Mouse (Mus musculus) heart, embryonic 14.5 days (tissue): ENCODE measurements around the gene Agpat3. TPM values are rescaled to one million over a fixed set of nuclear protein-coding genes. Genes with fewer than 3 reads are reported as not detected.

ENCODE experiments used
- ATAC-seq: fragments of 200-750 bp; cut with Nextera tagmentation; 2 replicates; pipeline ENCODE4 v1.8.0; 2017; ENCODE audit warnings: low read depth, moderate TSS enrichment; ENCODE audit not compliant: insufficient number of reproducible peaks, insufficient read depth, low FRiP score
- H3K27ac ChIP-seq, 2 experiments: fragments of 200-500 bp in 1 of 2; fragments of 300-500 bp in 1 of 2; sonication (generic) in 1 of 2; replicated peaks in 1 of 2; 2 replicates each; pipeline ENCODE4 v1.5.1; 2012 to 2014; ENCODE audit warnings: low read depth in 2 of 2, low read length in 2 of 2, control low read depth in 1 of 2, mild to moderate bottlenecking in 1 of 2, mixed read lengths in 1 of 2; ENCODE audit not compliant: control insufficient read depth in 1 of 2, insufficient read depth in 1 of 2
- H3K27me3 ChIP-seq: fragments of 300-500 bp; sonication (generic); 2 replicates; pipeline ENCODE4 v1.6.1; 2014; ENCODE audit warnings: mild to moderate bottlenecking, low read length, control low read depth; ENCODE audit not compliant: control insufficient read depth, insufficient read depth
- H3K36me3 ChIP-seq: fragments of 300-500 bp; sonication (generic); 2 replicates; pipeline ENCODE4 v1.6.1; 2014; ENCODE audit warnings: mild to moderate bottlenecking, control low read depth, low read length, mixed read lengths; ENCODE audit not compliant: control insufficient read depth, insufficient read depth
- H3K4me1 ChIP-seq, 2 experiments: fragments of 200-500 bp in 1 of 2; fragments of 300-500 bp in 1 of 2; sonication (generic) in 1 of 2; 2 replicates each; pipeline ENCODE4 v1.6.1; 2012 to 2014; ENCODE audit warnings: low read length in 2 of 2, control low read depth in 1 of 2, mixed read lengths in 1 of 2; ENCODE audit not compliant: control insufficient read depth in 2 of 2, insufficient read depth in 2 of 2
- H3K4me2 ChIP-seq: fragments of 300-500 bp; sonication (generic); 2 replicates; pipeline ENCODE4 v1.6.1; 2014; ENCODE audit warnings: mild to moderate bottlenecking, low read length
- H3K4me3 ChIP-seq, 2 experiments: fragments of 200-500 bp in 1 of 2; fragments of 300-500 bp in 1 of 2; sonication (generic) in 1 of 2; 2 replicates each; pipeline ENCODE4 v1.5.1; 2012 to 2014; ENCODE audit warnings: low read length in 2 of 2, mild to moderate bottlenecking in 2 of 2, control low read depth in 1 of 2, low read depth in 1 of 2, moderate library complexity in 1 of 2; ENCODE audit not compliant: control insufficient read depth in 1 of 2, insufficient read depth in 1 of 2
- H3K9ac ChIP-seq: fragments of 300-500 bp; sonication (generic); 2 replicates; pipeline ENCODE4 v1.6.1; 2014; ENCODE audit warnings: mild to moderate bottlenecking, low read length
- H3K9me3 ChIP-seq: fragments of 300-500 bp; sonication (generic); 2 replicates; pipeline ENCODE4 v1.6.1; 2016; ENCODE audit warnings: low read length, control low read depth; ENCODE audit not compliant: control insufficient read depth
- WGBS: fragments of 180-500 bp; shearing (Covaris S2); extraction: QIAGEN DNeasy Blood & Tissue Kit; methylation state at CpG from one replicate; pipeline ENCODE4 v1.1.7; 2014; 5-methylcytosine and 5-hydroxymethylcytosine counted together
- polyA plus RNA-seq: library from polyadenylated mRNA; unstranded; fragments of >200 nt; fragmentation: Nextera tagmentation; extraction: Ambion mirVana; gene quantifications from 2 replicates; pipeline ENCODE4 v1.2.1, GENCODE M21; 2014

Agpat3 gene
- polyA plus RNA-seq, 1 experiment from 2014 or later: 66.0 TPM

DNA sequence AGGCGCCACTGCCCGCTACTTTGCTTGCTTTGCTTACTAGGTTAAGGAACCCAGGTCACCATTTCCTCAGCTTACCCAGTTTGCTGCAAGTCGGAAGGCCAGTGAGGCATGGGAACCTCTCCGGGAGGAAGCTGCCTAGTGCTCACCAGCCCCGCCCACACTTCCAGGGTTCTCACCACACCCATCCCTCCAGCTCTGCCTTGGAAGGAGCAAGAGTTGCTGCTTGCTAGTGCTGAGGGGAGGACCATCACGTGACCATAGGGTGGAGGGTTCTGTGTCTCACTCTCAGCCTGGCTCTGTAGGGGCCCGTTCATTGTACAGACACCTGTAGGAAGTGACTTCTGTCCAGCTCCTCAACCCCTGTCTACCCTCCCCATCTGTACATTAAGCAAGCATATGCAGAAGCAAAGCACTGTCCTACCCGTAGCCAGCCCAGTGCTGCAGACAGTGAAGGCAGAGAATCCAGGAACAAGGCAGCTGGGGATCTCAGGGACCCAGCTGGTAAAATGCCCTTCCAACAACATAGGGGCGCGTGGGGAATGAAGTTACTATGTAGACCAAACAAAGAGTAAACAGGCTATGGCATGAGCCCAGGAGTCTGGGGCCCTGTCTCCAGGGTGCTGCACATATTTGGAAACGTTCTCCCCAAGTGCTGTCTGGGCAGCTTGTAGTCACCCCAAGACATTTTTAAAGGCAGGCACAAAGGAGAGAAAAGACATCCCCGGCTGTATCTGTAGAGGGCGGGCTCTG, 40.2 kb downstream of the Agpat3 start:
- ATAC-seq: no peak
- no peak overlapping the region for H3K4me3 ChIP-seq
- H3K27ac ChIP-seq: no peak overlapping the region
- H3K36me3 ChIP-seq: no peaks in the 10 kb centered on the region
- no peaks in the 10 kb centered on the region for H3K9me3 ChIP-seq
- H3K9ac ChIP-seq: no peak overlapping the region
- no peak overlapping the region for H3K4me2 ChIP-seq
- H3K4me1 ChIP-seq: peaks cover 12 to 24% of the 10 kb centered on the region in 2 experiments
- 77% methylated on average over 13 of the region's 13 CpGs for WGBS
- H3K27me3 ChIP-seq: no peaks in the 10 kb centered on the region

DNA sequence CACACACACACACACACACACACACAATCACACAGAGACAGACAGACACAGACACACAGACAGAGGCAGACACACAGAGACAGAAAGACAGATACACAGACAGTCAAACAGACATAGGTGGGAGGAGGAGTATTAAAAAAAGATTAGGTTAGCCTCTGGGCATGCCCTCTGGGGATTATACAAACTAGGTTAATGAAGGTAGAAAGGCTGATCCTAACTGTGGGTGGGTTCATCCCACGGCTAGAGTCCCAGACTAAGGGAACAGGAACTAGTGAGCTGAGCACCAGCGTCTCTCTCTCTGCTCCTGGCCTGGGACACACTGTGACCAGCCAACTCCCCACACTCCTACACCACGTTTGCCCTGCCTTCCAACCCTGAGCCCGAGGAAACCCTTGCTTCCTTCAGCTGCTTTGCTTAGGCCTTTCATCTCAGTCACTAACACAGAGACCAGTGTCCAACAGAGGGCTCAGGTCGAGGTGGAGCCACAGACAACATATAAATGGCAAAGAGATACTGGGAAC, 41.5 kb downstream of the Agpat3 start:
- H3K9ac ChIP-seq: no peak overlapping the region
- WGBS: 52% methylated on average over 5 of the region's 5 CpGs
- H3K4me3 ChIP-seq: no peak overlapping the region
- peaks cover under 1 to 14% of the 10 kb centered on the region in 2 experiments for H3K4me1 ChIP-seq
- no peaks in the 10 kb centered on the region for H3K36me3 ChIP-seq
- no peak for ATAC-seq
- no peak overlapping the region for H3K27ac ChIP-seq
- H3K9me3 ChIP-seq: no peaks in the 10 kb centered on the region
- no peaks in the 10 kb centered on the region for H3K27me3 ChIP-seq
- H3K4me2 ChIP-seq: no peak overlapping the region

DNA sequence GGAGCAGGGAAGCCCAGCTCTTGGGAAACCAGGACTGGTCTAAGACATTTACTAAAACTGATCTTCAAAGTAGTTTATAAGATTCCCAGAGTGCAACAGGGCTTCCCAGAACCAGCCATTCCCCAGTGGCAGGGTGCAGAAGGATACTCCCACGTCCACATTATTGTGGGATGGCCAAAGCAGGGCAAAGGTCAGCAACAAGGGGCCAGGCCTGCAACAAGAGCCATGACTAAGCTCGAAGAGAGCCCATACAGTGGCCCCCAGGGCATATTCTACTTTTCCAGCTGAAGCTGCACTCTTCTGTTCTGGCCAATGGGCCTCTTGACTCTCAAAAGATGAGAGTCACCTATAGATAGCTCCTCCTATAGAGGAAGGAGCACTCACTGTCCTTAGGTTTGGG, 43.7 kb downstream of the Agpat3 start:
- Histone ChIP-seq H3K4me2 (no peak overlapping the region), H3K27me3 (no peaks in the 10 kb centered on the region)
- WGBS: 72% methylated on average over 2 of the region's 2 CpGs

DNA sequence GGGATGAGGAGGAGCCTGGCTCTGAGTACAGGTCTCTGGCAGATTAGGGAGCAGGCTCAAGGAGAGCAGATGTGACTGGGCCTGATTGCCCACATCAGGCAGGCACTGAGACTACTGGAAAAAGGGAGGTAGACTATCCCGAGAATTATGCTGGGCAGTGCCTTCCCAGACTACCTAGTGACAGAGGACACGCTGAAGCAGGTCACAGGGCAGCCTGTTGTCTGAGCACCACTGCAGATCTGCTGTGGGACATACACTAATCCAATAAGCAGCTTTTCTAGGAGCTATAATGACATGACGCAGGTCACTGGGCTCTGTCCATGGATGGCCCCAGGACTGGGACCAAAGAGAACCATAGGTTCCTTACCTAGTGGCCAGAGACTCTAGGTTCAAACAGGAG, 44.9 kb downstream of the Agpat3 start:
- Histone ChIP-seq H3K4me3 (no peak overlapping the region), H3K9me3 (no peaks in the 10 kb centered on the region), H3K27me3 (no peaks in the 10 kb centered on the region), H3K4me1 (peaks cover 2 to 4% of the 10 kb centered on the region in 2 experiments; a peak in 3 of 4 replicates), H3K4me2 (no peak overlapping the region), H3K27ac (no peak overlapping the region), H3K9ac (no peak overlapping the region), H3K36me3 (no peaks in the 10 kb centered on the region)
- ATAC-seq: no peak
- 83% methylated on average over 3 of the region's 3 CpGs for WGBS

More for the DNA sequence above, 43.7 kb downstream of the Agpat3 start:
- Histone ChIP-seq H3K27ac (no peak overlapping the region), H3K4me1 (peaks cover 2 to 4% of the 10 kb centered on the region in 2 experiments; a peak in 3 of 4 replicates), H3K9ac (no peak overlapping the region), H3K9me3 (no peaks in the 10 kb centered on the region), H3K36me3 (no peaks in the 10 kb centered on the region), H3K4me3 (no peak overlapping the region)
- no peak for ATAC-seq

DNA sequence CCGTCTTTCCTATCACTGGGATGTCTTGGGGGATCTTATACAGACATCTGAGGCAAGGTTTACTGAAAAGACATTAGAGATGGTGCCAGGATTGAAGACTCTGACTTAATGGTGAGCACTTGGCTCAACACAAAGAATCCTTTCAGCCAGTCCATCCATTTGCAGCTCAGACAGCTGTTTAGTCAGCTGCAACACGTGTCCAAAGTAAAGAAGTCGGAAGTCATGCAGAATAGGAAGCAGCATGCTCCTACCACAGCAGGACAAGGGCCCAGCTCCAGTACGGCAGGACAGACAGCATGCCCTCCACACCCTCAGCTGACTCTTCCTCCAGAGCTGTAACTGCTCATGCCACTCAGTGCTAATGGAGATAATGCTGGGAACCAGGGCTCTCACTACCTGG, 46.3 kb downstream of the Agpat3 start:
- Histone ChIP-seq H3K9me3 (no peaks in the 10 kb centered on the region), H3K9ac (no peak overlapping the region), H3K4me3 (no peak overlapping the region), H3K36me3 (no peaks in the 10 kb centered on the region), H3K27ac (no peak overlapping the region), H3K27me3 (no peaks in the 10 kb centered on the region), H3K4me2 (no peak overlapping the region), H3K4me1 (peaks cover 2 to 4% of the 10 kb centered on the region in 2 experiments; a peak in 3 of 4 replicates)
- 72% methylated on average over 4 of the region's 4 CpGs for whole genome bisulfite sequencing
- ATAC-seq: no peak

DNA sequence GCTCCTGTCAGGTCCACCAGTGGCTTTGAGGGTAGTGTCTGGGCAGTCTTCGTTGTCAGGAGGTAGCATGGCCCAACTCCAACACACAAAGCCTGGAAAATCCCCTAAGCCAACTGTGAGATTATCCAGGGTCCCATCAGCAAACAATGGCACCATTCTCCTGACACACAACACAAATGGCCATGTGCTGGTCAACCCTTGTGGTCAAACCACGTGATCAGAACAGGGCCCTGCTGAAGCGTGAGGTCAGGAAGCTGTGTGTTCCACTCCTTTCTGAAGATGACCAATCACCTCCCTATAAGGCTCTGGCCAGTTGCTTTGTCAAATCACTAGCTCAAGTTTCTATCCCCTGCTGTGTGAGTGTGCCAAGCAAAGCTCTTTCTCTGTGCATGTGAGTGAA, 47.3 kb downstream of the Agpat3 start:
- no peak for ATAC-seq
- no peaks in the 10 kb centered on the region for H3K9me3 ChIP-seq
- H3K27ac ChIP-seq: no peak overlapping the region
- H3K27me3 ChIP-seq: no peaks in the 10 kb centered on the region
- H3K9ac ChIP-seq: no peak overlapping the region
- no peaks in the 10 kb centered on the region for H3K36me3 ChIP-seq
- no peak overlapping the region for H3K4me2 ChIP-seq
- 49% methylated on average over 3 of the region's 3 CpGs for WGBS
- peaks cover 2 to 4% of the 10 kb centered on the region in 2 experiments; a peak in 3 of 4 replicates for H3K4me1 ChIP-seq
- no peak overlapping the region for H3K4me3 ChIP-seq

DNA sequence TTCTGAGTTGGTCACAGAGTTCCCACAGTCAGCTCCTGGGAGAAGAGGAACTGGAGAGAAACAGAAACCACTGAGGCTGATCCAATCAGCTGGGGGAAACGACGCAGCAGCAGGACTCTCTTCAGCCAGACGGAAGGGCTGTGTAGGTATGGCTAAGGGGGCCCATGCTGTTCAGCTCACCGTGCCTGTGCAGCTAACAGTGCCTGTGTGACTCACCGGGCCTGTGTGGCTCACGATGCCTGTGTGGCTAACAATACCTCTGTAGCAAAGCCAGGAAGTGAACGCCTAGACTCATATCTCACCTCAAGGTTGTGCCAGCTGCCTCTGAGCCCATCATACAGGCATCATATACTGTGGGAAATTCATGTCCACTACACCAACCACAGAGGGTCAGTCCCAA, 48.6 kb downstream of the Agpat3 start:
- ATAC-seq: no peak
- no peaks in the 10 kb centered on the region for H3K27me3 ChIP-seq
- H3K9me3 ChIP-seq: no peaks in the 10 kb centered on the region
- H3K9ac ChIP-seq: no peak overlapping the region
- no peaks in the 10 kb centered on the region for H3K36me3 ChIP-seq
- no peak overlapping the region for H3K4me3 ChIP-seq
- 60% methylated on average over 7 of the region's 7 CpGs for WGBS
- H3K4me2 ChIP-seq: no peak overlapping the region
- H3K4me1 ChIP-seq: peaks cover 2 to 7% of the 10 kb centered on the region in 2 experiments; a peak in 3 of 4 replicates
- H3K27ac ChIP-seq: no peak overlapping the region
